Mouse (Mus musculus) lung, embryonic 14.5 days (tissue): ENCODE measurements at regions not wholly inside any gene's neighbourhood (a gene's known extent, or its start where the extent isn't known, plus 50 kb on each side); places are given as distances from the start of the nearest gene placed in this dataset.

ENCODE experiments used
- ATAC-seq: fragments of 200-750 bp; cut with Nextera tagmentation; 2 replicates; pipeline ENCODE4 v1.8.0; 2017; ENCODE audit warnings: mild to moderate bottlenecking, moderate TSS enrichment, moderate library complexity; ENCODE audit not compliant: insufficient read depth
- DNase-seq: peaks from one replicate; pipeline ENCODE4 v3.0.0-alpha.2; 2015
- H3K27ac ChIP-seq: fragments of 300-500 bp; sonication (generic); 2 replicates; pipeline ENCODE4 v1.5.1; 2014; ENCODE audit warnings: low read depth, mild to moderate bottlenecking, moderate library complexity
- H3K27me3 ChIP-seq: fragments of 300-500 bp; sonication (generic); 2 replicates; pipeline ENCODE4 v1.6.1; 2014; ENCODE audit warnings: low read length, control low read depth; ENCODE audit not compliant: insufficient read depth
- H3K36me3 ChIP-seq: fragments of 300-500 bp; sonication (generic); 2 replicates; pipeline ENCODE4 v1.6.1; 2014; ENCODE audit warnings: control low read depth; ENCODE audit not compliant: insufficient read depth
- H3K4me1 ChIP-seq: fragments of 300-500 bp; sonication (generic); 2 replicates; pipeline ENCODE4 v1.6.1; 2014; ENCODE audit warnings: antibody characterized with exemption, control low read depth; ENCODE audit not compliant: insufficient read depth
- H3K4me2 ChIP-seq: fragments of 300-500 bp; sonication (generic); 2 replicates; pipeline ENCODE4 v1.6.1; 2014; ENCODE audit warnings: mild to moderate bottlenecking
- H3K4me3 ChIP-seq: fragments of 300-500 bp; sonication (generic); 2 replicates; pipeline ENCODE4 v1.5.1; 2014; ENCODE audit warnings: low read depth, low read length
- H3K9ac ChIP-seq: fragments of 300-500 bp; sonication (generic); 2 replicates; pipeline ENCODE4 v1.6.1; 2014
- H3K9me3 ChIP-seq: fragments of 300-500 bp; sonication (generic); 2 replicates; pipeline ENCODE4 v1.6.1; 2016; ENCODE audit warnings: low read depth, low read length, control low read depth
- CTCF ChIP-seq: IDR thresholded peaks from 2 replicates; pipeline ENCODE4 v1.5.1; 2016; ENCODE audit warnings: antibody characterized with exemption, low read depth
- WGBS: fragments of 180-500 bp; shearing (Covaris S2); extraction: QIAGEN DNeasy Blood & Tissue Kit; methylation state at CpG from one replicate; pipeline ENCODE4 v1.1.7; 2014; 5-methylcytosine and 5-hydroxymethylcytosine counted together

- Histone ChIP-seq H3K9ac (no peak overlapping the region), H3K27ac (no peak overlapping the region), H3K4me1 (no peaks in the 10 kb centered on the region; the same call in 1 of the 2 replicates), H3K4me3 (no peak overlapping the region), H3K4me2 (no peak overlapping the region), H3K9me3 (no peaks in the 10 kb centered on the region), H3K27me3 (no peaks in the 10 kb centered on the region), H3K36me3 (no peaks in the 10 kb centered on the region)
- ATAC-seq: no peak
- WGBS: 52% methylated on average over 3 of the region's 3 CpGs
- TF ChIP-seq CTCF: no peak
- DNase-seq: no peak
Measured at GRCm38 (mm10) chr5:146684429-146684828, 99.4 kb upstream of the Gpr12 start.

DNA sequence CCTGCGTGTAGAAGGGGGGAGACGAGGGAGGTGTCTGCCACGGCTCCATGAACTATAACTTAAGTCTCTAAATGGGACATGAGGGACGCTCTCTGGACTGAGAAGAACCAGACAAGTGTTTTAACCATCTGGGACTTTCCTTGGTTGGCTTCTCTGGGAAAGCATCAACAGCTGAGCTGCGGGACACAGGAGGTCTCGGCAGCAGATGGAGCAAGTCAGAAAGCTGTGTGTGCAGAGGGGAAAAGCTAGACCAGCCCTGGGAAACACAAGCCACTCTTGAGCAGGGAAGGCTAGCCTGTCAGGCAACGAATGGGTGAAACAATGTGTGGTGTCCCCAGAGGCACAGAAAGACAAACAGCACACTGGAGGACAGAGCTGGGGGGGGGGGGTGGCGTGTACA is 98.5 kb upstream of the Gpr12 start:
- Histone ChIP-seq H3K4me1 (no peaks in the 10 kb centered on the region; the same call in 1 of the 2 replicates), H3K27ac (no peak overlapping the region), H3K36me3 (no peaks in the 10 kb centered on the region), H3K27me3 (no peaks in the 10 kb centered on the region), H3K4me3 (no peak overlapping the region), H3K4me2 (no peak overlapping the region), H3K9ac (no peak overlapping the region), H3K9me3 (no peaks in the 10 kb centered on the region)
- ATAC-seq (no peak), DNase-seq (no peak)
- no peak for TF ChIP-seq CTCF
- 48% methylated on average over 8 of the region's 8 CpGs for WGBS

- Histone ChIP-seq H3K36me3 (no peaks in the 10 kb centered on the region), H3K4me3 (no peak overlapping the region), H3K27me3 (no peaks in the 10 kb centered on the region), H3K9ac (no peak overlapping the region), H3K27ac (no peak overlapping the region), H3K4me2 (no peak overlapping the region), H3K9me3 (no peaks in the 10 kb centered on the region), H3K4me1 (no peaks in the 10 kb centered on the region; the same call in 1 of the 2 replicates)
- ATAC-seq: no peak
- DNase-seq: no peak
- 23% methylated on average over 5 of the region's 5 CpGs for WGBS
- TF ChIP-seq CTCF: no peak
Measured at GRCm38 (mm10) chr5:146682893-146683292, 97.9 kb upstream of the Gpr12 start.

- Histone ChIP-seq H3K9me3 (no peaks in the 10 kb centered on the region), H3K4me1 (no peaks in the 10 kb centered on the region; the same call in 1 of the 2 replicates), H3K27me3 (no peaks in the 10 kb centered on the region), H3K9ac (no peak overlapping the region), H3K4me3 (no peak overlapping the region), H3K27ac (no peak overlapping the region), H3K4me2 (no peak overlapping the region), H3K36me3 (no peaks in the 10 kb centered on the region)
- TF ChIP-seq CTCF: no peak
- WGBS: 76% methylated on average over 9 of the region's 9 CpGs
- ATAC-seq (no peak), DNase-seq (no peak)
Measured at GRCm38 (mm10) chr5:146681512-146681911, 96.5 kb upstream of the Gpr12 start.

DNA sequence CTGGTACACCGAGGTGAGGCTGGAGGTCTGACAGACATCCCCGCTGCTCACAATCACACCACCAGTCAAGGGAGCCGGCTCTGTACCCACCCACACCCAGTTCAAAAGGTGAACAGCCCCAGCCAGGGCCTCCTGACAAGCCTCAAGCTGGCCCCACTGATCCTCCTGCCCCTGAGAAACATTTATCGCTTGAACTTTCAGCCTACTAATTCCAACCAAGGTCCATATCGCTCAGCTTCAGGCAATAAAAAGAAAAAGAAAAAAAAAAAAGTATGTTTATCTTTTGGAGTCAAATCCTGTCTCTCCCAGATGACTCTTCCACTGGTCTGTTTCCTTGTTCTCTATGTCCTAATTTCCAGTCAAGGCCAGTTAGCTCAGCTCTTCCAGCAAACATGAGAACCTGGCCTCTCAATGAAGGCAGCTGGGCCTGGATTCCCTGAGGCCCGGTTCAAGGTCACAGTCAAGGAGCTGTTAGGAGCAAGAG is 94.2 kb upstream of the Gpr12 start:
- no peak overlapping the region for H3K4me2 ChIP-seq
- H3K27me3 ChIP-seq: no peaks in the 10 kb centered on the region
- TF ChIP-seq CTCF: no peak
- ATAC-seq (no peak), DNase-seq (no peak)
- H3K4me1 ChIP-seq: no peaks in the 10 kb centered on the region; the same call in 1 of the 2 replicates
- H3K4me3 ChIP-seq: no peak overlapping the region
- no peaks in the 10 kb centered on the region for H3K36me3 ChIP-seq
- WGBS: 35% methylated on average over 6 of the region's 6 CpGs
- H3K9ac ChIP-seq: no peak overlapping the region
- no peak overlapping the region for H3K27ac ChIP-seq
- no peaks in the 10 kb centered on the region for H3K9me3 ChIP-seq

DNA sequence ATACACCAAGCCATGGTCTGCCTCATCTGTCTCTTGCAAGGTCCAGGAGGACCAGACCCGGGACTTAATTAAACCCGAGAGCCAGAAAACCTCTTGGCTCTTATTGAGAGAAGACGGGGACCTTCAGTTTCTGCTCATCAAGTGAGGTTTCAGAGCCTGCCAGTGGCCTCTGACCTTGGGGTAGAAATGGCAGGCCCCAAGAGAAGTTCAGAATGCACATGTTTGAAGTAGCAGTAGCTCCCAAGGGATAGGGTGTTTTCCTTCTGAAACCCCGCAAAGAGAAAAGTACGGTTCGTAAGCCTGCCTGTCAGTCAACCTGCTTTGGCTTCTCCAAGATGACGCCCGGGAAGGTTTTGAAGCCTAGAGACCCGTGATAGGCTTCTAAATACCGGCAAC is 93.7 kb upstream of the Gpr12 start:
- H3K9me3 ChIP-seq: no peaks in the 10 kb centered on the region

DNA sequence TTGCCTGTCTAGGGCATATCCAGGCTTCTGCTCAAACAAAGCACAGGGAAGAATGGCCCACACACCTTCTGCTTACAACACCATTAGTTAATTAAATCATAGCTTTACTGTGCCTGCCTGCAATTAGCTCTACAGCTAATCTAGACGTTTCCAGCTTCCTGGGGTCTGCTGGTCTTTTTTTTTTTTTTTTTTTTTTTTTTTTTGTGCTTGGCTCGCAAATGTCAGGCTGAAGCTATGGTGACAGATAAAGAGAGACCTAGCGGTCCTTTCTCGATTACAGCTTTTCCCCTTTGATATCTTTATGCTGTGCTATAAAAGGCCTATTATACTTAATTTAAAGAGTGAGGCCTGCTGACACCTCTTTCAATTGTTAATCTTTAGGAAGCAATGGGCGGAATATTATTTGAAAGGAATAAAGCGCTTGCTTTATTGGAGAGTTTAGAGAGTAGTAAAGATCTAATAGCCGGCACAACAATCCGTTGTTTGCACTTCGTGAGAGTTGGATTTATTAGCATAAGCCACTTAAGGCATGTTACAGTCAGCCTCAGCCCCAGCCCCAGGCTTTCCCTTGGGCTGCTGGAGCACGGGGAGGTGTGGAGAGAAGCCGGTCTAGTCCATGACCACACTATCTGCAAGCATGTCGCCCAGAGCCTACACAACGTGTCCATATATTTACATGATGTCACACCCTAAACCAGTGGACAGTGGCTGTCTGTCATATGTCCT is 93.2 kb upstream of the Gpr12 start:
- WGBS: 57% methylated on average over 13 of the region's 13 CpGs
- no peaks in the 10 kb centered on the region for H3K27me3 ChIP-seq
- ATAC-seq (no peak), DNase-seq (no peak)
- no peaks in the 10 kb centered on the region for H3K36me3 ChIP-seq
- no peak overlapping the region for H3K27ac ChIP-seq
- no peak overlapping the region for H3K9ac ChIP-seq
- TF ChIP-seq CTCF: no peak
- no peaks in the 10 kb centered on the region for H3K9me3 ChIP-seq
- no peak overlapping the region for H3K4me2 ChIP-seq
- H3K4me3 ChIP-seq: no peak overlapping the region
- no peaks in the 10 kb centered on the region for H3K4me1 ChIP-seq

More for the DNA sequence above, 93.7 kb upstream of the Gpr12 start:
- ATAC-seq (no peak), DNase-seq (no peak)
- WGBS: 74% methylated on average over 10 of the region's 10 CpGs
- Histone ChIP-seq H3K4me1 (no peaks in the 10 kb centered on the region; the same call in 1 of the 2 replicates), H3K27me3 (no peaks in the 10 kb centered on the region), H3K27ac (no peak overlapping the region), H3K4me3 (no peak overlapping the region), H3K36me3 (no peaks in the 10 kb centered on the region), H3K9ac (no peak overlapping the region), H3K4me2 (no peak overlapping the region)
- no peak for TF ChIP-seq CTCF
